Mouse (Mus musculus) myocyte (in vitro differentiated cells): ENCODE data around the gene Foxe1. TPM values are rescaled to one million over a fixed set of nuclear protein-coding genes. Genes with fewer than 3 reads are reported as not detected.

Experiments used
- H3K27me3 ChIP-seq: one replicate; pipeline ENCODE4 v1.6.1; 2011; ENCODE audit not compliant: control insufficient read depth, insufficient read depth, insufficient read length
- H3K36me3 ChIP-seq: one replicate; pipeline ENCODE4 v1.6.1; 2011; ENCODE audit not compliant: control insufficient read depth, insufficient read depth
- H3K4me2 ChIP-seq: one replicate; pipeline ENCODE4 v1.6.1; 2011; ENCODE audit warnings: low read depth, control low read depth
- H3K4me3 ChIP-seq: one replicate; pipeline ENCODE4 v1.5.1; 2011; ENCODE audit warnings: mild to moderate bottlenecking, control low read depth, moderate library complexity
- H3K79me2 ChIP-seq: one replicate; pipeline ENCODE4 v1.6.1; 2011; ENCODE audit not compliant: control insufficient read depth, insufficient read depth
- H3ac ChIP-seq: one replicate; pipeline ENCODE4 v1.6.1; 2011; ENCODE audit not compliant: control insufficient read depth, insufficient read length
- CEBPB ChIP-seq: IDR thresholded peaks from 2 replicates; pipeline ENCODE4 v1.6.1; 2011; ENCODE audit warnings: mild to moderate bottlenecking, moderate library complexity; ENCODE audit not compliant: poor library complexity, insufficient read depth, severe bottlenecking
- E2F4 ChIP-seq: IDR thresholded peaks from one replicate; pipeline ENCODE4 v1.6.1; 2011; ENCODE audit warnings: mild to moderate bottlenecking, control low read depth, moderate library complexity; ENCODE audit not compliant: insufficient read depth
- MAX ChIP-seq: IDR thresholded peaks from one replicate; pipeline ENCODE4 v1.6.1; 2011; ENCODE audit warnings: low read depth, mild to moderate bottlenecking, control low read depth
- MYOD1 ChIP-seq, 3 experiments: IDR thresholded peaks; one replicate each; pipeline ENCODE4 v1.6.1; 2011; ENCODE audit warnings: control low read depth in 2 of 3, low read depth in 2 of 3, mild to moderate bottlenecking in 2 of 3, moderate library complexity in 1 of 3; ENCODE audit not compliant: insufficient read length in 2 of 3, control insufficient read depth in 1 of 3
- MYOG ChIP-seq, 3 experiments: IDR thresholded peaks; one replicate each; pipeline ENCODE4 v1.6.1; 2011; ENCODE audit warnings: control low read depth in 2 of 3, low read depth in 2 of 3, mild to moderate bottlenecking in 2 of 3; ENCODE audit not compliant: insufficient read length in 2 of 3, control insufficient read depth in 1 of 3, insufficient read depth in 1 of 3
- POLR2A ChIP-seq: IDR thresholded peaks from one replicate; pipeline ENCODE4 v1.6.1; 2011; ENCODE audit warnings: low read depth, mild to moderate bottlenecking, control low read depth, moderate library complexity; ENCODE audit not compliant: insufficient read length
- POLR2AphosphoS2 ChIP-seq: IDR thresholded peaks from one replicate; pipeline ENCODE4 v1.6.1; 2011; ENCODE audit warnings: low read depth, control low read depth; ENCODE audit not compliant: insufficient read length
- REST ChIP-seq: IDR thresholded peaks from one replicate; pipeline ENCODE4 v1.6.1; 2011; ENCODE audit warnings: mild to moderate bottlenecking, control low read depth, moderate library complexity; ENCODE audit not compliant: insufficient read depth, insufficient read length
- SRF ChIP-seq: IDR thresholded peaks from one replicate; pipeline ENCODE4 v1.6.1; 2011; ENCODE audit warnings: low read depth; ENCODE audit not compliant: control insufficient read depth, insufficient read length
- TCF12 ChIP-seq: IDR thresholded peaks from one replicate; pipeline ENCODE4 v1.6.1; 2011; ENCODE audit warnings: mild to moderate bottlenecking, control low read depth; ENCODE audit not compliant: poor library complexity, insufficient read depth, severe bottlenecking
- TCF3 ChIP-seq: IDR thresholded peaks from one replicate; pipeline ENCODE4 v1.6.1; 2011; ENCODE audit warnings: low read depth, control low read depth; ENCODE audit not compliant: insufficient read length
- USF1 ChIP-seq: IDR thresholded peaks from one replicate; pipeline ENCODE4 v1.6.1; 2011; ENCODE audit warnings: low read depth, mild to moderate bottlenecking, control low read depth, moderate library complexity
- polyA plus RNA-seq: library from polyadenylated mRNA; unstranded; fragments of >200 nt; fragmentation: generic; extraction: Trizol; gene quantifications from one replicate; pipeline ENCODE4 v1.2.1, GENCODE M21; 2012; ENCODE audit warnings: missing spikeins

Gene Foxe1
- polyA plus RNA-seq, 1 experiment: not detected

GRCm38 (mm10) chr4:46347141-46347540 lies 3.7 kb downstream of the Foxe1 start:
- H3K27me3 ChIP-seq: peaks cover 18% of the 10 kb centered on the region

GRCm38 (mm10) chr4:46347580-46348515 lies 4.4 kb downstream of the Foxe1 start:
- Histone ChIP-seq H3K4me3 (no peak overlapping the region), H3K27me3 (peaks cover 11% of the 10 kb centered on the region), H3K36me3 (no peaks in the 10 kb centered on the region), H3K4me2 (no peak overlapping the region), H3ac (no peak overlapping the region), H3K79me2 (no peaks in the 10 kb centered on the region)
- no peak for TF ChIP-seq MYOD1 (IDR thresholded peaks at IDR 0.05; ENCODE audit: control insufficient read depth in 1 of 3, insufficient read length in 2 of 3, low read depth in 2 of 3)
- no peak for TF ChIP-seq USF1
- no peak for TF ChIP-seq CEBPB
- TF ChIP-seq MYOG (IDR thresholded peaks at IDR 0.05; ENCODE audit: control insufficient read depth in 1 of 3, insufficient read depth in 1 of 3, insufficient read length in 2 of 3, low read depth in 2 of 3): no peak
- TF ChIP-seq MAX: no peak
- TF ChIP-seq E2F4: no peak
- no peak for TF ChIP-seq SRF
- no peak for TF ChIP-seq REST
- no peak for TF ChIP-seq TCF3
- TF ChIP-seq POLR2A: no peak
- no peak for TF ChIP-seq TCF12
- no peak for TF ChIP-seq POLR2AphosphoS2

More at GRCm38 (mm10) chr4:46347141-46347540, 3.7 kb downstream of the Foxe1 start:
- no peak overlapping the region for H3ac ChIP-seq
- H3K4me3 ChIP-seq: no peak overlapping the region
- H3K79me2 ChIP-seq: no peaks in the 10 kb centered on the region
- TF ChIP-seq TCF3 (no peak), CEBPB (no peak), E2F4 (no peak), POLR2A (no peak), REST (no peak), POLR2AphosphoS2 (no peak), MYOD1 (IDR thresholded peaks at IDR 0.05; ENCODE audit: control insufficient read depth in 1 of 3, insufficient read length in 2 of 3, low read depth in 2 of 3) (no peak), SRF (no peak), MAX (no peak), TCF12 (no peak), USF1 (no peak), MYOG (IDR thresholded peaks at IDR 0.05; ENCODE audit: control insufficient read depth in 1 of 3, insufficient read depth in 1 of 3, insufficient read length in 2 of 3, low read depth in 2 of 3) (no peak)
- H3K36me3 ChIP-seq: no peaks in the 10 kb centered on the region
- H3K4me2 ChIP-seq: no peak overlapping the region

GRCm38 (mm10) chr4:46348897-46349296 lies 5.5 kb downstream of the Foxe1 start:
- Histone ChIP-seq H3ac (no peak overlapping the region), H3K4me3 (no peak overlapping the region), H3K79me2 (no peaks in the 10 kb centered on the region), H3K27me3 (peaks cover 8% of the 10 kb centered on the region), H3K36me3 (no peaks in the 10 kb centered on the region), H3K4me2 (no peak overlapping the region)
- TF ChIP-seq SRF (no peak), MAX (no peak), POLR2AphosphoS2 (no peak), CEBPB (no peak), MYOG (IDR thresholded peaks at IDR 0.05; ENCODE audit: control insufficient read depth in 1 of 3, insufficient read depth in 1 of 3, insufficient read length in 2 of 3, low read depth in 2 of 3) (no peak), REST (no peak), TCF12 (no peak), POLR2A (no peak), E2F4 (no peak), USF1 (no peak), MYOD1 (IDR thresholded peaks at IDR 0.05; ENCODE audit: control insufficient read depth in 1 of 3, insufficient read length in 2 of 3, low read depth in 2 of 3) (no peak), TCF3 (no peak)

GRCm38 (mm10) chr4:46349530-46349929 lies 6.1 kb downstream of the Foxe1 start:
- Histone ChIP-seq H3ac (no peak overlapping the region), H3K36me3 (no peaks in the 10 kb centered on the region), H3K4me2 (no peak overlapping the region), H3K27me3 (peaks cover 8% of the 10 kb centered on the region), H3K4me3 (no peak overlapping the region), H3K79me2 (no peaks in the 10 kb centered on the region)
- no peak for TF ChIP-seq MYOD1 (IDR thresholded peaks at IDR 0.05; ENCODE audit: control insufficient read depth in 1 of 3, insufficient read length in 2 of 3, low read depth in 2 of 3)
- no peak for TF ChIP-seq REST
- no peak for TF ChIP-seq POLR2AphosphoS2

GRCm38 (mm10) chr4:46353045-46353444 lies 9.6 kb downstream of the Foxe1 start:
- Histone ChIP-seq H3K79me2 (no peaks in the 10 kb centered on the region), H3K4me2 (no peak overlapping the region), H3ac (no peak overlapping the region), H3K36me3 (no peaks in the 10 kb centered on the region), H3K27me3 (no peaks in the 10 kb centered on the region), H3K4me3 (no peak overlapping the region)
- TF ChIP-seq SRF: no peak
- no peak for TF ChIP-seq POLR2A
- no peak for TF ChIP-seq E2F4
- no peak for TF ChIP-seq TCF12
- no peak for TF ChIP-seq MAX
- TF ChIP-seq MYOG (IDR thresholded peaks at IDR 0.05; ENCODE audit: control insufficient read depth in 1 of 3, insufficient read depth in 1 of 3, insufficient read length in 2 of 3, low read depth in 2 of 3): no peak
- no peak for TF ChIP-seq REST
- no peak for TF ChIP-seq TCF3
